Comparison of ENCODE assay signal across 24 mouse cellular contexts in genomic region chr15:16532587-16532986, GRCm38 (mm10).
DNase-seq lines count a peak whose midpoint lies in the region; ATAC-seq and TF ChIP-seq lines count a peak whose summit lies in the region.
"Had no signal": no experiment of that assay in that cellular context is flagged by ENCODE, and none has a peak within 500 bp of the region (broad histone marks: within the 10 kb centered on the region; RNA-seq: fewer than 3 reads in every experiment).

No protein-coding gene starts in this region.

- TF ChIP-seq EP300 in heart, adult 2 months (IDR thresholded peaks at IDR 0.05; ENCODE audit: insufficient read depth, low read depth, low read length) = no peak

- intact Hi-C loops in heart, adult 2 months (cut with DNase I) = no loop called here

- H3K79me2 ChIP-seq in heart, adult 2 months (replicated peaks; ENCODE audit: control insufficient read depth, insufficient read depth, low read length) = no peaks in the 10 kb centered on the region

- H3K36me3 ChIP-seq in heart, adult 2 months (ENCODE audit: control insufficient read depth, insufficient read depth, low read length) = no peaks in the 10 kb centered on the region
- H3K36me3 ChIP-seq in heart, embryonic 15.5 days = no peaks in the 10 kb centered on the region
- no peaks in the 10 kb centered on the region for H3K36me3 ChIP-seq in heart, embryonic 11.5 days (ENCODE audit: control insufficient read depth, insufficient read depth, low read length)
- no peaks in the 10 kb centered on the region for H3K36me3 ChIP-seq in midbrain, embryonic 11.5 days (ENCODE audit: control insufficient read depth, insufficient read depth, low read length)
- no peaks in the 10 kb centered on the region for H3K36me3 ChIP-seq in midbrain, embryonic 10.5 days
- H3K36me3 ChIP-seq: embryonic facial prominence, embryonic 10.5 days; embryonic facial prominence, embryonic 12.5 days; forebrain, embryonic 15.5 days; G1E had no signal

- no peak for TF ChIP-seq CTCF in heart, adult 2 months (IDR thresholded peaks at IDR 0.05)

- ATAC-seq in heart, embryonic 15.5 days (replicated peaks; ENCODE audit: insufficient number of reproducible peaks, insufficient read depth, low FRiP score, low read depth) = peak; percentile 31; the same call in 1 of the 2 replicates
- no peak for ATAC-seq in heart, embryonic 11.5 days (replicated peaks; ENCODE audit: insufficient number of reproducible peaks, low FRiP score, low TSS enrichment)
- ATAC-seq in midbrain, embryonic 11.5 days (ENCODE audit: low FRiP score) = no peak
- ATAC-seq: activated CD4-positive, CD25-positive, alpha-beta regulatory T cell, adult 4 months; CD4-positive, CD25-positive, alpha-beta regulatory T cell, adult 4 months; forebrain, embryonic 13.5 days; forebrain, embryonic 15.5 days; Patski had no signal

- 83% methylated on average over 6 of the region's 6 CpGs for WGBS in heart, adult 2 months
- WGBS in heart, embryonic 15.5 days = 80% methylated on average over 6 of the region's 6 CpGs
- WGBS in heart, embryonic 11.5 days (ENCODE audit: insufficient replicate concordance) = 80% methylated on average over 6 of the region's 6 CpGs
- 90% methylated on average over 6 of the region's 6 CpGs for WGBS in midbrain, embryonic 11.5 days
- WGBS in midbrain, embryonic 10.5 days = 89% methylated on average over 6 of the region's 6 CpGs

- H3K9ac ChIP-seq in heart, adult 2 months (ENCODE audit: low read depth, low read length) = no peak overlapping the region
- no peak overlapping the region for H3K9ac ChIP-seq in heart, embryonic 15.5 days
- no peak overlapping the region for H3K9ac ChIP-seq in heart, embryonic 11.5 days (ENCODE audit: low read depth, low read length)
- H3K9ac ChIP-seq in midbrain, embryonic 11.5 days (ENCODE audit: low read length) = no peak overlapping the region
- H3K9ac ChIP-seq: embryonic facial prominence, embryonic 12.5 days; forebrain, embryonic 13.5 days; forebrain, embryonic 15.5 days had no signal

- H3K27me3 ChIP-seq in heart, adult 2 months (ENCODE audit: control insufficient read depth, insufficient read depth, low read length) = no peaks in the 10 kb centered on the region
- H3K27me3 ChIP-seq in heart, embryonic 15.5 days = no peaks in the 10 kb centered on the region
- no peaks in the 10 kb centered on the region for H3K27me3 ChIP-seq in heart, embryonic 11.5 days (ENCODE audit: control insufficient read depth, insufficient read depth, low read length)
- H3K27me3 ChIP-seq in midbrain, embryonic 11.5 days (ENCODE audit: control insufficient read depth, insufficient read depth, low read length) = no peaks in the 10 kb centered on the region
- no peaks in the 10 kb centered on the region for H3K27me3 ChIP-seq in midbrain, embryonic 10.5 days (ENCODE audit: low read depth, poor library complexity, severe bottlenecking)
- H3K27me3 ChIP-seq: CH12.LX; embryonic facial prominence, embryonic 12.5 days; forebrain, embryonic 13.5 days; forebrain, embryonic 15.5 days; Patski had no signal

- no peak for TF ChIP-seq POLR2A in heart, adult 2 months (IDR thresholded peaks at IDR 0.05; ENCODE audit: insufficient read depth, low read depth, low read length)

- H3K4me2 ChIP-seq in heart, embryonic 15.5 days = no peak overlapping the region
- H3K4me2 ChIP-seq in heart, embryonic 11.5 days = no peak overlapping the region
- no peak overlapping the region for H3K4me2 ChIP-seq in midbrain, embryonic 11.5 days
- H3K4me2 ChIP-seq: embryonic facial prominence, embryonic 12.5 days; forebrain, embryonic 13.5 days; forebrain, embryonic 15.5 days had no signal

- H3K4me1 ChIP-seq in heart, adult 2 months (ENCODE audit: control insufficient read depth, insufficient read depth, low read length) = no peaks in the 10 kb centered on the region
- H3K4me1 ChIP-seq in heart, embryonic 15.5 days (replicated peaks) = no peaks in the 10 kb centered on the region
- no peaks in the 10 kb centered on the region for H3K4me1 ChIP-seq in heart, embryonic 11.5 days (ENCODE audit: control insufficient read depth, insufficient read depth, low read length)
- H3K4me1 ChIP-seq in midbrain, embryonic 11.5 days (ENCODE audit: control insufficient read depth, insufficient read depth, low read length) = no peaks in the 10 kb centered on the region
- no peaks in the 10 kb centered on the region for H3K4me1 ChIP-seq in midbrain, embryonic 10.5 days
- H3K4me1 ChIP-seq: embryonic facial prominence, embryonic 10.5 days; embryonic facial prominence, embryonic 12.5 days; forebrain, embryonic 13.5 days; forebrain, embryonic 15.5 days had no signal

- no peak overlapping the region for H3K27ac ChIP-seq in heart, adult 2 months
- H3K27ac ChIP-seq in heart, embryonic 15.5 days = no peak overlapping the region
- no peak overlapping the region for H3K27ac ChIP-seq in heart, embryonic 11.5 days (ENCODE audit: low read depth, low read length)
- H3K27ac ChIP-seq in midbrain, embryonic 11.5 days (ENCODE audit: low read depth, low read length) = no peak overlapping the region
- H3K27ac ChIP-seq in midbrain, embryonic 10.5 days (replicated peaks) = no peak overlapping the region
- H3K27ac ChIP-seq: embryonic facial prominence, embryonic 10.5 days; embryonic facial prominence, embryonic 12.5 days; forebrain, embryonic 13.5 days; forebrain, embryonic 15.5 days had no signal

- no peaks in the 10 kb centered on the region for H3K9me3 ChIP-seq in heart, embryonic 15.5 days (replicated peaks)
- H3K9me3 ChIP-seq in heart, embryonic 11.5 days (replicated peaks; ENCODE audit: control insufficient read depth, low read length) = no peaks in the 10 kb centered on the region
- H3K9me3 ChIP-seq in midbrain, embryonic 11.5 days (ENCODE audit: control insufficient read depth, low read length) = no peaks in the 10 kb centered on the region
- H3K9me3 ChIP-seq in midbrain, embryonic 10.5 days (replicated peaks) = no peaks in the 10 kb centered on the region
- H3K9me3 ChIP-seq: embryonic facial prominence, embryonic 10.5 days; embryonic facial prominence, embryonic 12.5 days; forebrain, embryonic 13.5 days; forebrain, embryonic 15.5 days; G1E had no signal

- no peak overlapping the region for H3K4me3 ChIP-seq in heart, adult 2 months
- H3K4me3 ChIP-seq in heart, embryonic 15.5 days = no peak overlapping the region
- no peak overlapping the region for H3K4me3 ChIP-seq in heart, embryonic 11.5 days (ENCODE audit: low read depth, low read length)
- no peak overlapping the region for H3K4me3 ChIP-seq in midbrain, embryonic 11.5 days (ENCODE audit: low read depth, low read length)
- no peak overlapping the region for H3K4me3 ChIP-seq in midbrain, embryonic 10.5 days
- H3K4me3 ChIP-seq: embryonic facial prominence, embryonic 10.5 days; embryonic facial prominence, embryonic 12.5 days; forebrain, embryonic 13.5 days; forebrain, embryonic 15.5 days had no signal

- peak; percentile 75 for DNase-seq in heart, adult 11 months
- no peak for DNase-seq in heart, adult 2 months
- peak; percentile 45 for DNase-seq in midbrain, embryonic 11.5 days (ENCODE audit: low spot score, missing footprints)
- DNase-seq in midbrain, embryonic 10.5 days (ENCODE audit: low spot score) = no peak
- DNase-seq: adrenal gland, adult 8-10 months; adrenal gland, postnatal 14 days; adrenal gland, postnatal 36 days; B cell, adult 2 months; cerebellum, adult 11-12 months; cerebellum, adult 2 months; cerebellum, adult 9-10 months; cerebellum, postnatal 10 days; cerebellum, postnatal 25 days had no signal

Comparison
In these comparisons a context has a peak if more than half of its experiments do, and no peak if none do; other contexts are left out.
1. DNase-seq: peak in heart, adult 11 months (single experiment) and midbrain, embryonic 11.5 days (single experiment); none in heart, adult 2 months (0 of 2) and midbrain, embryonic 10.5 days (single experiment).